Comparison of ENCODE assay signal across 19 mouse cellular contexts in the genomic region with DNA sequence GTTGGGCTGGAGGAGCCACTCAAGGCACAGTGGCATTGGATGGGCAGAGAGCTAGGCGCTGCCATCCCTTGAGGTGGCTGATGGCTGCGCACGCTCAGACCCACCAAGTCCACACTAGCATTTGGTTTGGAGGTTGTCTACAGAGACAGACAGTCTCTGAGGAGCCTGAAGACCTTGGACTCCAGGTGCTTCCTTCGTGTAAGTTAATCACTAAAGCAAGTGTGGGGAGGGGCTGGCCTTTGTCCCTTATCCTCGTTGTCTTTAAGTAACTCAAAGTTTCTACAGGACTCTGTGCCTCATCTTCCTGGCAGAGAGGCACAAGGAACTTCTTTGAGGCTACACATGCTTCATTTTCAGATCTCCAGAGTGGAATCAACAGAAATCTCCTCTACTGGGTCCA. TPM values are rescaled to one million over a fixed set of nuclear protein-coding genes. Genes with fewer than 3 reads are reported as not detected.
"Had no signal": no experiment of that assay in that cellular context is flagged by ENCODE, and none has a peak within 500 bp of the region (broad histone marks: within the 10 kb centered on the region; RNA-seq: fewer than 3 reads in every experiment).

No protein-coding gene starts in this region.

- DNase-seq: lung, adult 18-20 months; lung, embryonic 14.5 days; lung, postnatal 10 days; lung, postnatal 4 days; retina, postnatal 1 day; right cerebral cortex, adult 18-20 months; right cerebral cortex, postnatal 25 days; right cerebral cortex, postnatal 4 days; spleen, adult 18-20 months; thymus, adult 18-20 months; thymus, postnatal 14 days; thymus, postnatal 36 days had no signal

- H3K4me3 ChIP-seq: midbrain, embryonic 10.5 days; midbrain, embryonic 12.5 days; myocyte; neural tube, embryonic 13.5 days; neural tube, embryonic 15.5 days had no signal

- H3K9ac ChIP-seq: lung, embryonic 14.5 days; midbrain, embryonic 12.5 days; neural tube, embryonic 13.5 days; neural tube, embryonic 15.5 days had no signal

- ATAC-seq: midbrain, embryonic 16.5 days had no signal

- H3K4me1 ChIP-seq: midbrain, embryonic 10.5 days; midbrain, embryonic 12.5 days; neural tube, embryonic 13.5 days; neural tube, embryonic 15.5 days had no signal

- H3K9me3 ChIP-seq: midbrain, embryonic 10.5 days; midbrain, embryonic 12.5 days; neural tube, embryonic 13.5 days; neural tube, embryonic 15.5 days had no signal

- H3K4me2 ChIP-seq: lung, embryonic 14.5 days; midbrain, embryonic 12.5 days; neural tube, embryonic 13.5 days; neural tube, embryonic 15.5 days had no signal

- H3K27me3 ChIP-seq: midbrain, embryonic 12.5 days; neural tube, embryonic 13.5 days; neural tube, embryonic 15.5 days had no signal

- H3K36me3 ChIP-seq: midbrain, embryonic 10.5 days; midbrain, embryonic 12.5 days; neural tube, embryonic 13.5 days; neural tube, embryonic 15.5 days had no signal

- H3K27ac ChIP-seq: midbrain, embryonic 10.5 days; midbrain, embryonic 12.5 days; neural tube, embryonic 13.5 days; neural tube, embryonic 15.5 days had no signal

RNA-seq across cellular contexts. Expression of a gene that starts 29.9 kb away (rescaled TPM):
- polyA plus RNA-seq: small intestine, adult 2 months had no signal
